Mouse (Mus musculus) CH12.LX (cell line): ENCODE measurements around the gene Tas2r119. TPM values are rescaled to one million over a fixed set of nuclear protein-coding genes. Genes with fewer than 3 reads are reported as not detected.

Experiments used
- DNase-seq: peaks from one replicate; pipeline ENCODE4 v3.0.0-alpha.2; 2013; ENCODE audit errors: extremely low read depth
- H3K27ac ChIP-seq: 2 replicates; pipeline ENCODE4 v1.5.1; 2012; ENCODE audit warnings: low read depth, mild to moderate bottlenecking, control low read depth, moderate library complexity; ENCODE audit not compliant: insufficient read depth
- H3K27me3 ChIP-seq: replicated peaks from 2 replicates; pipeline ENCODE3; 2012; ENCODE audit warnings: inconsistent platforms
- H3K36me3 ChIP-seq, 2 experiments: replicated peaks in 1 of 2; 2 replicates each; pipeline versions ENCODE3 to v1.6.1; 2012; ENCODE audit warnings: inconsistent platforms in 1 of 2, low read length in 1 of 2, mild to moderate bottlenecking in 1 of 2, mixed read lengths in 1 of 2, moderate library complexity in 1 of 2; ENCODE audit not compliant: control insufficient read depth in 1 of 2, insufficient read depth in 1 of 2
- H3K4me1 ChIP-seq, 2 experiments: 2 replicates each; pipeline ENCODE4 v1.6.1; 2012; ENCODE audit warnings: inconsistent platforms in 1 of 2, moderate library complexity in 1 of 2; ENCODE audit not compliant: insufficient read depth in 2 of 2, control insufficient read depth in 1 of 2
- H3K4me2 ChIP-seq: 2 replicates; pipeline ENCODE4 v1.6.1; 2012; ENCODE audit warnings: low read depth, mild to moderate bottlenecking, control low read depth; ENCODE audit not compliant: poor library complexity, insufficient read depth, severe bottlenecking
- H3K4me3 ChIP-seq, 3 experiments: fragments of 150-350 bp in 1 of 3; sonication (generic) in 1 of 3; replicated peaks in 1 of 3; 2 replicates each; pipeline versions ENCODE3 to v1.5.1; 2011 to 2012; ENCODE audit warnings: low read depth in 2 of 3, low read length in 2 of 3, mild to moderate bottlenecking in 2 of 3, moderate library complexity in 2 of 3, control low read depth in 1 of 3, improper control_type of control experiment in 1 of 3, inconsistent platforms in 1 of 3, mixed read lengths in 1 of 3; ENCODE audit not compliant: poor library complexity in 1 of 3
- H3K79me2 ChIP-seq: replicated peaks from 2 replicates; pipeline ENCODE4 v1.6.1; 2012; ENCODE audit warnings: mild to moderate bottlenecking, moderate library complexity; ENCODE audit not compliant: control insufficient read depth, poor library complexity, insufficient read depth, severe bottlenecking; ENCODE audit errors: extremely low read depth
- H3K9ac ChIP-seq: 2 replicates; pipeline ENCODE4 v1.6.1; 2012; ENCODE audit warnings: low read depth, mild to moderate bottlenecking, control low read depth, moderate library complexity; ENCODE audit not compliant: insufficient read depth
- H3K9me3 ChIP-seq: replicated peaks from 2 replicates; pipeline ENCODE3; 2012; ENCODE audit warnings: low read length, inconsistent platforms, mixed read lengths
- CHD1 ChIP-seq: IDR thresholded peaks from 2 replicates; pipeline ENCODE4 v1.6.1; 2012; ENCODE audit warnings: low read depth, low read length, improper control_type of control experiment, inconsistent platforms
- CHD2 ChIP-seq: IDR thresholded peaks from 2 replicates; pipeline ENCODE4 v1.6.1; 2011; ENCODE audit warnings: low read length, improper control_type of control experiment
- CTCF ChIP-seq, 2 experiments: IDR thresholded peaks in 1 of 2; conservative IDR thresholded peaks in 1 of 2; 2 replicates each; pipeline ENCODE4 v1.5.1; 2011 to 2012; ENCODE audit warnings: low read depth in 2 of 2, low read length in 2 of 2, improper control_type of control experiment in 1 of 2, inconsistent platforms in 1 of 2, mild to moderate bottlenecking in 1 of 2, moderate library complexity in 1 of 2
- E2F4 ChIP-seq: IDR thresholded peaks from 2 replicates; pipeline ENCODE4 v1.6.1; 2011; ENCODE audit warnings: low read depth, low read length, improper control_type of control experiment; ENCODE audit not compliant: insufficient replicate concordance
- HCFC1 ChIP-seq: IDR thresholded peaks from 2 replicates; pipeline ENCODE4 v1.6.1; 2012; ENCODE audit warnings: low read depth, mild to moderate bottlenecking, inconsistent platforms, low read length, improper control_type of control experiment
- KAT2A ChIP-seq: IDR thresholded peaks from 2 replicates; pipeline ENCODE4 v1.6.1; 2012; ENCODE audit warnings: low read length, improper control_type of control experiment, inconsistent platforms; ENCODE audit not compliant: insufficient replicate concordance
- MAFK ChIP-seq: IDR thresholded peaks from 2 replicates; pipeline ENCODE4 v1.6.1; 2011; ENCODE audit warnings: low read length, improper control_type of control experiment; ENCODE audit not compliant: insufficient replicate concordance
- MAZ ChIP-seq: IDR thresholded peaks from 2 replicates; pipeline ENCODE4 v1.6.1; 2012; ENCODE audit warnings: low read depth, mild to moderate bottlenecking, inconsistent platforms, low read length, improper control_type of control experiment, moderate library complexity
- MYC ChIP-seq: IDR thresholded peaks from 2 replicates; pipeline ENCODE4 v1.6.1; 2011; ENCODE audit warnings: low read depth, mild to moderate bottlenecking, improper control_type of control experiment, low read length
- NRF1 ChIP-seq: IDR thresholded peaks from 2 replicates; pipeline ENCODE4 v1.6.1; 2014; ENCODE audit warnings: low read depth, mild to moderate bottlenecking, inconsistent platforms, low read length, improper control_type of control experiment, moderate library complexity
- PAX5 ChIP-seq: IDR thresholded peaks from 2 replicates; pipeline ENCODE4 v1.6.1; 2012; ENCODE audit warnings: low read length, inconsistent platforms, mixed read lengths
- RCOR1 ChIP-seq: conservative IDR thresholded peaks from 2 replicates; pipeline ENCODE4 v1.6.1; 2012; ENCODE audit warnings: low read depth, mild to moderate bottlenecking, inconsistent platforms, low read length, improper control_type of control experiment
- SMC3 ChIP-seq: IDR thresholded peaks from 2 replicates; pipeline ENCODE4 v1.6.1; 2011; ENCODE audit warnings: low read depth, low read length, improper control_type of control experiment
- UBTF ChIP-seq: IDR thresholded peaks from 2 replicates; pipeline ENCODE4 v1.6.1; 2012; ENCODE audit warnings: low read depth, mild to moderate bottlenecking, inconsistent platforms, low read length, improper control_type of control experiment, moderate library complexity
- USF1 ChIP-seq: IDR thresholded peaks from 2 replicates; pipeline ENCODE4 v1.6.1; 2014; ENCODE audit warnings: low read depth, mild to moderate bottlenecking, inconsistent platforms, low read length, improper control_type of control experiment
- ZKSCAN1 ChIP-seq: IDR thresholded peaks from 2 replicates; pipeline ENCODE4 v1.6.1; 2012; ENCODE audit warnings: low read depth, inconsistent platforms, low read length, improper control_type of control experiment, borderline replicate concordance
- dilution Hi-C: fragments of 300-500 bp; cut with MboI; formaldehyde crosslinking; loops from 2 replicates; pipeline ENCODE4 v1.14.3; 2020; ENCODE audit warnings: low sequenced_read_pairs; ENCODE audit not compliant: extremely low pct_unique_long_range_greater_than_20kb, extremely low pct_ligation_motif_present
- in situ Hi-C: fragments of 300-500 bp; cut with MboI; formaldehyde crosslinking; loops from 3 replicates; pipeline ENCODE4 v1.14.3; 2019; ENCODE audit warnings: low sequenced_read_pairs, low pct_ligation_motif_present, low pct_unique_long_range_greater_than_20kb, mixed read lengths
- polyA plus RNA-seq: library from polyadenylated mRNA; unstranded; fragments of >175 nt; gene quantifications from 2 replicates; pipeline ENCODE4 v1.2.1, GENCODE M21; 2012; ENCODE audit warnings: low read depth; ENCODE audit not compliant: insufficient read length
- total RNA-seq, 2 experiments: library from RNA; depleted of rRNA; stranded (reverse); fragments of 300-350 nt in 1 of 2; fragments of >200 nt in 1 of 2; gene quantifications; 2 replicates each; pipeline ENCODE4 v1.2.3; 2012 to 2014

The Tas2r119 gene
- total and polyA plus RNA-seq, 3 experiments: not detected

GRCm38 (mm10) chr15:32184964-32185363, 7.9 kb downstream of the Tas2r119 start:
- dilution Hi-C loops (no loop called here), in situ Hi-C loops (no loop called here)
- H3K4me3 ChIP-seq: no peak overlapping the region
- no peaks in the 10 kb centered on the region for H3K36me3 ChIP-seq
- no peak overlapping the region for H3K4me2 ChIP-seq
- H3K9me3 ChIP-seq: no peaks in the 10 kb centered on the region
- H3K4me1 ChIP-seq: no peaks in the 10 kb centered on the region
- TF ChIP-seq CHD2: no peak
- no peak for TF ChIP-seq SMC3
- no peak for TF ChIP-seq CTCF (conservative IDR thresholded peaks at IDR 0.05 in 1 of 2, IDR thresholded peaks at IDR 0.05 in 1 of 2; ENCODE audit: low read depth in 2 of 2, low read length in 2 of 2)
- TF ChIP-seq HCFC1: no peak
- TF ChIP-seq MAFK: no peak
- no peak for TF ChIP-seq USF1
- TF ChIP-seq MAZ: no peak
- no peak for TF ChIP-seq RCOR1
- TF ChIP-seq E2F4: no peak
- H3K27me3 ChIP-seq: no peaks in the 10 kb centered on the region
- H3K9ac ChIP-seq: no peak overlapping the region
- DNase-seq: no peak
- no peaks in the 10 kb centered on the region for H3K79me2 ChIP-seq
- H3K27ac ChIP-seq: no peak overlapping the region

DNA sequence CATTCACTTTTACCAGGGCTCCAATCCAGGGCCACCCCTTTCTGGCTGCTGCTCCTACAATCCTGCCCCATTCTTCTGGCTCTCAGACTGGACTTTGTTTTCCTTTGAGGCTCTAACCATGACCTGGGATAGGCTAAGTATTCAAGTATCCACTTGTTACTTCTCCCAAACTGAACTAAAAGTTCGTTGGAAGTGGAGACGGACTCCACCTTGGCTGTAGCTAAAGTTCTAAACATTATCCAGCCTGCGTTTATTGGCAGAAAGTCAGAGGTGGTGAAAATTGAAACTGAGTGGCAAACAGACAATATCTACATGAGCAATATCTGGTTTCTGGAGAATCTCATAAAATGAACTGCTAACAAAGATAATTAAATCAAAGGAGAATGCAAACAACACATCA, 12.8 kb downstream of the Tas2r119 start:
- dilution Hi-C loops (no loop called here), in situ Hi-C loops (no loop called here)
- no peaks in the 10 kb centered on the region for H3K27me3 ChIP-seq
- H3K79me2 ChIP-seq: no peaks in the 10 kb centered on the region
- DNase-seq: no peak
- H3K36me3 ChIP-seq: no peaks in the 10 kb centered on the region
- H3K4me3 ChIP-seq: no peak overlapping the region
- no peak overlapping the region for H3K27ac ChIP-seq
- H3K9ac ChIP-seq: no peak overlapping the region
- H3K9me3 ChIP-seq: no peaks in the 10 kb centered on the region
- no peaks in the 10 kb centered on the region; a peak in 1 of 4 replicates for H3K4me1 ChIP-seq
- H3K4me2 ChIP-seq: no peak overlapping the region
- TF ChIP-seq ZKSCAN1 (no peak), MAFK (no peak), PAX5 (no peak), CHD1 (no peak), NRF1 (no peak), KAT2A (no peak), SMC3 (no peak), MYC (no peak), UBTF (no peak)
- TF ChIP-seq, all 38 proteins: peak for 0
